Mouse (Mus musculus): ENCODE data around the gene Spag6. TPM values are rescaled to one million over a fixed set of nuclear protein-coding genes. Genes with fewer than 3 reads are reported as not detected.

The Spag6 gene
- total RNA-seq, 2 experiments from 2014 or later, result not detected

- no peak for ATAC-seq (replicated peaks; ENCODE audit: low FRiP score, low TSS enrichment, poor library complexity, severe bottlenecking)
Observed at GRCm38 (mm10) chr2:18794261-18794660, 100.4 kb downstream of the Spag6 start.

GRCm38 (mm10) chr2:18797776-18798175, 103.9 kb downstream of the Spag6 start:
- no peak for ATAC-seq (replicated peaks; ENCODE audit: low FRiP score, low TSS enrichment, poor library complexity, severe bottlenecking)

- no peak for ATAC-seq (replicated peaks; ENCODE audit: low FRiP score, low TSS enrichment, poor library complexity, severe bottlenecking)
Observed at GRCm38 (mm10) chr2:18799265-18799965, 105.6 kb downstream of the Spag6 start.

Other genes starting within 250 kb of the Spag6 start
- 131 and 154 TPM in 2 replicates for gene Commd3, start 21.6 kb upstream of the Spag6 start, total RNA-seq (2014; fragmentation: Nextera tagmentation)
- 179 and 216 TPM in 2 replicates for gene Commd3, start 21.6 kb upstream of the Spag6 start, total RNA-seq (2017)
- gene Bmi1, start 17.0 kb upstream of the Spag6 start, total RNA-seq (2014; fragmentation: Nextera tagmentation), result 30.3 and 44.8 TPM in 2 replicates
- 69.4 and 89.5 TPM in 2 replicates for gene Bmi1, start 17.0 kb upstream of the Spag6 start, total RNA-seq (2017)

All from megakaryocyte-erythroid progenitor cell, adult 5-6 weeks (primary cell).